Mouse (Mus musculus) midbrain, embryonic 16.5 days (tissue): ENCODE measurements around the gene Flvcr2. TPM values are rescaled to one million over a fixed set of nuclear protein-coding genes. Genes with fewer than 3 reads are reported as not detected.

Source experiments
- ATAC-seq: fragments of 200-750 bp; cut with Nextera tagmentation; 2 replicates; pipeline ENCODE4 v1.8.0; 2017; ENCODE audit warnings: moderate TSS enrichment
- H3K27ac ChIP-seq: fragments of 300-500 bp; sonication (generic); 2 replicates; pipeline ENCODE4 v1.5.1; 2014; ENCODE audit warnings: mild to moderate bottlenecking, low read length, mixed read lengths
- H3K27me3 ChIP-seq: fragments of 300-500 bp; sonication (generic); 2 replicates; pipeline ENCODE4 v1.6.1; 2014; ENCODE audit warnings: low read depth, low read length, mixed read lengths; ENCODE audit not compliant: control insufficient read depth, insufficient read depth
- H3K36me3 ChIP-seq: fragments of 300-500 bp; sonication (generic); 2 replicates; pipeline ENCODE4 v1.6.1; 2014; ENCODE audit warnings: mild to moderate bottlenecking, low read length, moderate library complexity, mixed read lengths; ENCODE audit not compliant: control insufficient read depth, insufficient read depth
- H3K4me1 ChIP-seq: fragments of 300-500 bp; sonication (generic); 2 replicates; pipeline ENCODE4 v1.6.1; 2014; ENCODE audit warnings: mild to moderate bottlenecking, low read length, mixed read lengths; ENCODE audit not compliant: control insufficient read depth, insufficient read depth
- H3K4me2 ChIP-seq: fragments of 300-500 bp; sonication (generic); 2 replicates; pipeline ENCODE4 v1.6.1; 2014; ENCODE audit warnings: mild to moderate bottlenecking, low read length, mixed read lengths
- H3K4me3 ChIP-seq: fragments of 300-500 bp; sonication (generic); 2 replicates; pipeline ENCODE4 v1.5.1; 2014; ENCODE audit warnings: low read depth, mild to moderate bottlenecking, low read length, moderate library complexity, mixed read lengths
- H3K9ac ChIP-seq: fragments of 300-500 bp; sonication (generic); 2 replicates; pipeline ENCODE4 v1.6.1; 2014; ENCODE audit warnings: low read depth, low read length, mixed read lengths
- H3K9me3 ChIP-seq: fragments of 300-500 bp; sonication (generic); replicated peaks from 2 replicates; pipeline ENCODE4 v1.6.1; 2014; ENCODE audit warnings: mild to moderate bottlenecking, low read length, mixed read lengths; ENCODE audit not compliant: control insufficient read depth, poor library complexity, severe bottlenecking
- WGBS: fragments of 180-500 bp; shearing (Covaris S2); extraction: QIAGEN DNeasy Blood & Tissue Kit; methylation state at CpG from one replicate; pipeline ENCODE4 v1.1.7; 2014; 5-methylcytosine and 5-hydroxymethylcytosine counted together
- polyA plus RNA-seq: library from polyadenylated mRNA; unstranded; fragments of >200 nt; fragmentation: Nextera tagmentation; extraction: Ambion mirVana; gene quantifications from 2 replicates; pipeline ENCODE4 v1.2.1, GENCODE M21; 2015

Gene Flvcr2
- polyA plus RNA-seq, 1 experiment from 2014 or later, result 5.8 TPM

DNA sequence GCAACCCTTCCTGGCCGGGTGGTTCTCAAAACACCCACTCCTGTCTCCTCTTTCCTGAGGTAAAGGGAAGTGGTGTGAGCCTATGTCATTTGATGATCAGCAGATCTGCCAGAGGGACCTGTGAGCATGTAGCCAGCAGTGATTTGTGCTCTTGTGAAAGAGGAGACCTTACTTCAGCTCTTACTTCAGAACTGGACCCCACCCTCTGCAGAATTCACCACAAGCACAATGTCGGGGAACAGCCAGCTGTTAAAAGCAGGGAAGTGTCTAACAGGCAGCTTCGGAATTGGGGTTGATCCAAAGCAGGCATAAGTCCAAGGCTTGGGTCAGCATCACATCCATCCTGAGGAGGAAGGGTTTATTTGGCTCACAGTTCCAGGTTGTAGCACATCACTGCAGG lies 25.0 kb downstream of the Flvcr2 start:
- no peak overlapping the region for H3K9ac ChIP-seq
- no peak overlapping the region for H3K4me3 ChIP-seq
- no peaks in the 10 kb centered on the region for H3K36me3 ChIP-seq
- 82% methylated on average over 3 of the region's 3 CpGs for WGBS
- no peak overlapping the region for H3K27ac ChIP-seq
- H3K4me1 ChIP-seq, result no peaks in the 10 kb centered on the region
- H3K9me3 ChIP-seq, result peaks cover 4% of the 10 kb centered on the region; the same call in 1 of the 2 replicates
- no peak for ATAC-seq
- no peaks in the 10 kb centered on the region for H3K27me3 ChIP-seq
- H3K4me2 ChIP-seq, result no peak overlapping the region

DNA sequence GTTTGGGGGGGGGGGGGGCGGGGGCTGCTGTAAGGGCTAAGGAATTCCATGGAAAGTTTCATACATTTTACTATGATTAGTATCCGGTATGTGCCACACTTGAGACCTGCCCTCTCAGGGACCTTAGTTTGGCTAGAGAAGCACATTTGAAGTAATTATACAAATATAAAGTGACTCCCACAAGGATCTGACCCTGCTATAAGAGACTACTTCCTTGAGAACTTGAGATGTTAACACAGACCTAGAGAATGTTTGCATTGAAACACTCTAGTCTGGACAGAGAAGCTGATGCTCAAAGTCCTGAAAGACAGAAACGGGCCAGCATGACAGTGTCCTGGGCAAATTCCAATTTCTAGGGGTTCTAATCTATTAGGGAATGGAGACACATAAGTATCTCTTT lies 32.6 kb downstream of the Flvcr2 start:
- Histone ChIP-seq H3K4me2 (no peak overlapping the region), H3K4me3 (no peak overlapping the region), H3K27ac (no peak overlapping the region), H3K9ac (no peak overlapping the region), H3K36me3 (no peaks in the 10 kb centered on the region), H3K9me3 (no peaks in the 10 kb centered on the region), H3K4me1 (no peaks in the 10 kb centered on the region), H3K27me3 (no peaks in the 10 kb centered on the region)
- WGBS, result 91% methylated on average over 3 of the region's 3 CpGs
- no peak for ATAC-seq

DNA sequence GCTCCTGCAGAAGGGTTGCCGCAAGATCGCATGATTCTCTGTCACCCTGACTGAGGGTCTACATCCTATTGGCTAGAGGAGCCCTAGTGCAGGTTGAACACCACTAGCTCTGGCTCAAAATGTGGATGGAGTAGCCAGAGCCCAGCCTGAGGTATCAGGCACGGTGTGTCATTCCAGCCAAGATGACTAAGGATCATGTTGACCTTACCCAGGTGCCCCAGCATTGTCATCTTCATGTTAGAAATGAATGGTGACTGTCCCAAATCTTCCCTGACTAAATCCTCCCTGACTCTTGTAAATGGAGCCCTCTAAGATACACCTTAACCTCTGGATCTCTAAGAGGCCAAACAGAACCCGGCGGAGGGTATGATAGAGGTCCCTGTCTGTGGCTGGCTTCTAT lies 33.4 kb downstream of the Flvcr2 start:
- H3K27me3 ChIP-seq, result no peaks in the 10 kb centered on the region
- H3K36me3 ChIP-seq, result no peaks in the 10 kb centered on the region
- ATAC-seq, result no peak
- 94% methylated on average over 5 of the region's 5 CpGs for WGBS
- H3K4me2 ChIP-seq, result no peak overlapping the region
- no peaks in the 10 kb centered on the region for H3K4me1 ChIP-seq
- H3K27ac ChIP-seq, result no peak overlapping the region
- H3K9me3 ChIP-seq, result no peaks in the 10 kb centered on the region
- no peak overlapping the region for H3K9ac ChIP-seq
- no peak overlapping the region for H3K4me3 ChIP-seq

DNA sequence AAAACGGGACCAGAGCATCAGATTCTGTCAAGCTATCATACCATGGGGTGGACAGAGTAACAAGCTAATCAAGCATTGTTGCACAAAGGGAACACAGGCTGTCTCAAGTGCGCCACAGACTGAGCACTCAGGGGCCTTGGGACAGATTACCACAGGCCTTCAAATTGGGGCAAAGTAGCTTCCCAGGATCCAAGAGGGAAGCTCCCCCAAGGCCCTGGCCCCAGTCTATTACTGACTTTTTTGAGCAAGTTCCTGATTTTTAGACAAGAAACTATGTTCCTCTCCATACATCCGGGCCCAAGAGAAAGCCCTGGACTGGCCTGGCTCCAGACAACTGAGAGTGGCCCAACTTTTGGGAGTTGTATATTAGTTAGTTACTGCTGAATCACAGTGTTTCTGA lies 35.3 kb downstream of the Flvcr2 start:
- ATAC-seq, result no peak
- Histone ChIP-seq H3K9me3 (no peaks in the 10 kb centered on the region), H3K36me3 (no peaks in the 10 kb centered on the region), H3K4me1 (no peaks in the 10 kb centered on the region), H3K4me3 (no peak overlapping the region), H3K9ac (no peak overlapping the region), H3K4me2 (no peak overlapping the region), H3K27ac (no peak overlapping the region), H3K27me3 (no peaks in the 10 kb centered on the region)
- 76% methylated on average over 3 of the region's 3 CpGs for whole genome bisulfite sequencing

DNA sequence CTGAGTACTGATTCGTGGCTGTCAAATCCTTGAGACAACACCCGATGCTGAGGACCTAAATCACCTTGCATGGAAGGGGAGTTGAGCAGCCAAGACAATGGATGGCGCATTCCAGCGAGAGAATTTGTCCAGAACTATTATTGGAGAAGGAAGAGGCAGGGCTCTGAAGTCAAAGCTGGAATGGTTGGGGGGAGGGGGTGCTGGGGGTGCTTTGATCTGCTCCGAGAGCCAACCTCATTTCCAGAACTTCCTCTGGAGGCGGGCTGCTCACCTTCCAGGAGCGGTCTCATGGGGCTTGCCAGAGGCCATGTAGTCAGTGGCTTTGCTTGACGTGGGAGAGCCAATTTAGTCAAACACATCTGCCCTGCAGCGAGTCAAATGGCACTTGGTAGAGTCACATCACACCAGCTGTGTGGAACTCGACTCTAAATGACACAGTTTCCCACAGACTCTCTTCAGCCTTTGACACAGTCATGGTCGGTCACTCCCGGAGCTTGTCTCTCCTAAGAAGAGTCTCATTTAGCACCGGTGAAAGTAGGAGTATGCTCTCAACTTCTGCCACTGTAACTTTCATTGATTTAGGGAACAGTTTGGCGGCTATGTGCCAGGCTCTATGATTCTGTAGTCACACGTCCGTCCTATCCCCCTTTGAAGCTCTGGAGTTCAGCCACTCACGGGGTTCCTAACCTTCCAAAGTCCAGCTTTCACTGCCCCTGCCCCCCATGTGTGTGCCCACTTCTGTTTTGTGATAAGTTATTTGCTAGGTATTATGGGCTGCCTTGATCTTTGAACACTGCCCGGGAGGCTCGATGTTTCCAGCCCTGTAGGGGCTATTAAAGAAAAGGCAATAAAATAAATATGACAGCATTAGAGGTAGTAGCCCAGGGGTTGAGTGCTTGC lies 38.8 kb downstream of the Flvcr2 start:
- WGBS, result 76% methylated on average over 19 of the region's 19 CpGs
- H3K4me1 ChIP-seq, result no peaks in the 10 kb centered on the region

DNA sequence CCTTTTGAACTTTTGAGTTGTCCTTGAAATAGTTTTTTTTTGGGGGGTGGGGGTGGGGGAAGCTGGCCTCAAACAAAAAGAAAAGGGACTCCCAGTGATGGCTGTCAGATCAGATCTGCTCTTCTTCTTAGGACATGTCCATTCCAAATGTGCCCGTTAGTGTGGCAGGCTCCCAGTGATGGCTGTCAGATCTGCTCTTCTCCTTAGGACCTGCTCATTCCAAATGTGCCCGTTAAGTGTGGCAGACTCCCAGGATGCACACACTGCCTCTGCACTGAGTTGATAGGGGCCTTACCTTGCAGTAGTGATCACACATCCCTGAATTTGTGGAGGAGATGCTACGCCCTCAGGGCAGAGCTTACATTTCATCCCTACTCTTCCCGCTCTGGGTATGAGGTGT lies 45.8 kb downstream of the Flvcr2 start:
- Histone ChIP-seq H3K4me2 (no peak overlapping the region), H3K27me3 (no peaks in the 10 kb centered on the region), H3K9me3 (no peaks in the 10 kb centered on the region), H3K9ac (no peak overlapping the region), H3K4me1 (no peaks in the 10 kb centered on the region), H3K4me3 (no peak overlapping the region), H3K36me3 (no peaks in the 10 kb centered on the region), H3K27ac (no peak overlapping the region)
- 78% methylated on average over 4 of the region's 4 CpGs for WGBS
- no peak for ATAC-seq

More for the DNA sequence above, 38.8 kb downstream of the Flvcr2 start:
- Histone ChIP-seq H3K9ac (no peak overlapping the region), H3K4me2 (no peak overlapping the region), H3K9me3 (no peaks in the 10 kb centered on the region), H3K36me3 (no peaks in the 10 kb centered on the region), H3K27me3 (no peaks in the 10 kb centered on the region), H3K27ac (no peak overlapping the region), H3K4me3 (no peak overlapping the region)
- ATAC-seq, result no peak

DNA sequence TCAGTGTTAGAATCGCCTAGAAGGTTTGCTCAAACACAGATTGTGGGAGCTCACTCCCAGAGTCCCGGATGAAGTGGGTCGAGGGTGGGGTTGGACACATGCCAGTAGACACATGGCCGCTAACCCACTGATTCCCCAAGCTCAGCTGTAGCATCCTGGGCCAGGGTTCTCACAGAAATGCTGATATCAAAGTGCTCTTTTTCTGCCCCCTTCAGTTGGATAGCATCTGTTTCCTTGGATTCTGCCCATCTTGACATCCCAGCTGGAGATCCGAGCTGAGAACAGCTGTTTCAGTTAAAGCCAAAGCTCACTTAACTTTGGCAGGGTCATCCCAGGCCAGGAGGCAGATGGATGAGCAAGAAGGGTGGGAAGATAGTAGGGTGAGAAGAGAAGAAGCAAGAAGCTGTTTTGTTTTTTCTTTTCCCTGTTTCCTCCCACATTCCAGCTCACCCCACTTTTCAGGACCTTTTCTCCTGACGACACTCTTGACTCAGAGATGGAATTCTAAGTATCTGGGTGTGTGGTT lies 46.5 kb downstream of the Flvcr2 start:
- H3K27ac ChIP-seq, result no peak overlapping the region
- no peak for ATAC-seq
- H3K36me3 ChIP-seq, result no peaks in the 10 kb centered on the region
- H3K4me1 ChIP-seq, result no peaks in the 10 kb centered on the region
- no peak overlapping the region for H3K4me2 ChIP-seq
- no peak overlapping the region for H3K9ac ChIP-seq
- H3K4me3 ChIP-seq, result no peak overlapping the region
- no peaks in the 10 kb centered on the region for H3K27me3 ChIP-seq
- no peaks in the 10 kb centered on the region for H3K9me3 ChIP-seq
- WGBS, result 72% methylated on average over 6 of the region's 6 CpGs

DNA sequence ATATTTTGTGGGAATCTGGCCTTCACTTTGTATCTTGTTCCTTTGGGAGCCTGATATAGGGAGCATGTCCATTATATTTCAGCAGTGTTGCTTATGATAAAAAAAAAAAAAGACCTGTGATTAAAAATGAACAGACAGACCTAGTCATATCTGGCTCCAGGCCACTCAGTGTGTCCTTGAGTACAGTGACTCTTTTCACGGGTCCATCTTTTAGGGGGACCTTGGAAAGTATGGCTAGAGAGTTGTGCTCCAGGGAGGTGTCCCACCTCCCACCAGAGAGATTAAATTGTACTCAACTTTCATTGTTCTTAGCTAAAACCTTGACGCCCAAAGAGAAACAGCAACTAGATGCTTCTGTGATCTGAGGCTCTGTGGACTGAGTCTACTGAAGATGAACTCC lies 47.8 kb downstream of the Flvcr2 start:
- ATAC-seq, result no peak
- Histone ChIP-seq H3K27me3 (no peaks in the 10 kb centered on the region), H3K9me3 (no peaks in the 10 kb centered on the region), H3K36me3 (no peaks in the 10 kb centered on the region), H3K4me2 (no peak overlapping the region), H3K9ac (no peak overlapping the region), H3K4me3 (no peak overlapping the region), H3K27ac (no peak overlapping the region), H3K4me1 (no peaks in the 10 kb centered on the region)
- 85% methylated on average over 2 of the region's 2 CpGs for WGBS

DNA sequence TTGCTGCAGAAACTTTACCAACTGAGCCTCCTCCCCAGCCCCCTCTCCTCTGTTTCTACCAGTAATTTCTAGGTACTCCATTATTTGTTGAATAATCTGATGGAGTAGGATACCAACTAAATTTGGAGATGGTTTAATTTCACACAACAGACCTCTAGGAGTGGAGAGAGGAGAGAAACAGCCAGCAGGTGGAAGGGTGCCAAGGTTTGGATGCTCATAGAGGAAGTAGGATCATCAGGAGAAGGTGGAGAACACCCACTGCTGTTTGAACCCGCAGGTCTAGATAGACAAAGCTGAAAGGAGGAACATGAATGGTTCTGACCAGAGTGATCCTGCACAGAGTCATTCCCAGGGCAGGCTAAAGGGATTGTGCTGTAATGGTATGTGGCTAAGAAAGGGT lies 49.2 kb downstream of the Flvcr2 start:
- WGBS, result 89% methylated on average over 1 of the region's 1 CpGs
- H3K9me3 ChIP-seq, result no peaks in the 10 kb centered on the region
- no peak overlapping the region for H3K4me2 ChIP-seq
- no peak for ATAC-seq
- no peak overlapping the region for H3K27ac ChIP-seq
- no peaks in the 10 kb centered on the region for H3K36me3 ChIP-seq
- no peak overlapping the region for H3K9ac ChIP-seq
- H3K4me1 ChIP-seq, result no peaks in the 10 kb centered on the region
- no peaks in the 10 kb centered on the region for H3K27me3 ChIP-seq
- H3K4me3 ChIP-seq, result no peak overlapping the region
